Mouse (Mus musculus): ENCODE results near the gene Chmp6. TPM values are rescaled to one million over a fixed set of nuclear protein-coding genes. Genes with fewer than 3 reads are reported as not detected.

Gene Chmp6
- 10 to 100 TPM; 22.7 to 25.2 TPM for total RNA-seq (2021)
- long read RNA-seq, experiment 1, transcript Chmp6-201 (8 exons, 1,557 nt) = major isoform, 42 of 46 reads
- long read RNA-seq, experiment 1, partial matches to known transcripts = 1 of 46 reads
- long read RNA-seq, experiment 1, other reads (novel, unspliced or antisense) = 3 of 46 reads
- long read RNA-seq, experiment 2, transcript Chmp6-201 (8 exons, 1,557 nt) = major isoform, 46 of 52 reads
- long read RNA-seq, experiment 2, partial matches to known transcripts = 1 of 52 reads
- long read RNA-seq, experiment 2, other reads (novel, unspliced or antisense) = 5 of 52 reads

- DNase-seq = peak; percentile 90
- intact Hi-C loops (cut with DNase I; ENCODE audit: low total_unique reads) = no loop called here
Measured at GRCm38 (mm10) chr11:119913291-119913934, at the start of gene Chmp6. Chmp6 (plus strand) TSS chr11:119913441.

GRCm38 (mm10) chr11:119866837-119867236, 46.4 kb upstream of the Chmp6 start:
- DNase-seq = no peak
- intact Hi-C loops (cut with DNase I; ENCODE audit: low total_unique reads) = no loop called here

GRCm38 (mm10) chr11:119868138-119868537, 45.1 kb upstream of the Chmp6 start:
- intact Hi-C loops (cut with DNase I; ENCODE audit: low total_unique reads) = no loop called here
- no peak for DNase-seq

- intact Hi-C loops (cut with DNase I; ENCODE audit: low total_unique reads) = no loop called here
- no peak for DNase-seq
Measured at GRCm38 (mm10) chr11:119868556-119868955, 44.7 kb upstream of the Chmp6 start.

GRCm38 (mm10) chr11:119871141-119871540, 42.1 kb upstream of the Chmp6 start:
- DNase-seq = no peak
- intact Hi-C loops (cut with DNase I; ENCODE audit: low total_unique reads) = no loop called here

GRCm38 (mm10) chr11:119873643-119874042, 39.6 kb upstream of the Chmp6 start:
- intact Hi-C loops (cut with DNase I; ENCODE audit: low total_unique reads) = no loop called here
- no peak for DNase-seq

GRCm38 (mm10) chr11:119874841-119875240, 38.4 kb upstream of the Chmp6 start:
- DNase-seq = no peak
- intact Hi-C loops (cut with DNase I; ENCODE audit: low total_unique reads) = no loop called here

- intact Hi-C loops (cut with DNase I; ENCODE audit: low total_unique reads) = no loop called here
- no peak for DNase-seq
Measured at GRCm38 (mm10) chr11:119875685-119876084, 37.6 kb upstream of the Chmp6 start.

- no peak for DNase-seq
- intact Hi-C loops (cut with DNase I; ENCODE audit: low total_unique reads) = no loop called here
Measured at GRCm38 (mm10) chr11:119877124-119877523, 36.1 kb upstream of the Chmp6 start.

- intact Hi-C loops (cut with DNase I; ENCODE audit: low total_unique reads) = no loop called here
Measured at GRCm38 (mm10) chr11:119879573-119879972, 33.7 kb upstream of the Chmp6 start.

GRCm38 (mm10) chr11:119883646-119884045, 29.6 kb upstream of the Chmp6 start:
- no peak for DNase-seq
- intact Hi-C loops (cut with DNase I; ENCODE audit: low total_unique reads) = no loop called here

More at GRCm38 (mm10) chr11:119879573-119879972, 33.7 kb upstream of the Chmp6 start:
- DNase-seq = no peak

GRCm38 (mm10) chr11:119889966-119890365, 23.3 kb upstream of the Chmp6 start:
- intact Hi-C loops (cut with DNase I; ENCODE audit: low total_unique reads) = no loop called here
- no peak for DNase-seq

GRCm38 (mm10) chr11:119891601-119892215, 21.5 kb upstream of the Chmp6 start:
- intact Hi-C loops (cut with DNase I; ENCODE audit: low total_unique reads) = no loop called here
- DNase-seq = no peak

- no peak for DNase-seq
- intact Hi-C loops (cut with DNase I; ENCODE audit: low total_unique reads) = no loop called here
Measured at GRCm38 (mm10) chr11:119893667-119894236, 19.5 kb upstream of the Chmp6 start.

- DNase-seq = no peak
- intact Hi-C loops (cut with DNase I; ENCODE audit: low total_unique reads) = loop anchor here (5.0 kb wide), 1 partner anchor 967 kb away; no protein-coding TSS in a partner anchor
Measured at GRCm38 (mm10) chr11:119894634-119895033, 18.6 kb upstream of the Chmp6 start.

GRCm38 (mm10) chr11:119897041-119897440, 16.2 kb upstream of the Chmp6 start:
- intact Hi-C loops (cut with DNase I; ENCODE audit: low total_unique reads) = loop anchor here (5.0 kb wide), 1 partner anchor 970 kb away; no protein-coding TSS in a partner anchor
- no peak for DNase-seq

GRCm38 (mm10) chr11:119898976-119899375, 14.3 kb upstream of the Chmp6 start:
- intact Hi-C loops (cut with DNase I; ENCODE audit: low total_unique reads) = loop anchor here (5.0 kb wide), 1 partner anchor 972 kb away; no protein-coding TSS in a partner anchor
- DNase-seq = peak; percentile 20

- intact Hi-C loops (cut with DNase I; ENCODE audit: low total_unique reads) = no loop called here
Measured at GRCm38 (mm10) chr11:119901174-119901573, 12.1 kb upstream of the Chmp6 start.

GRCm38 (mm10) chr11:119902891-119903290, 10.3 kb upstream of the Chmp6 start:
- intact Hi-C loops (cut with DNase I; ENCODE audit: low total_unique reads) = no loop called here
- DNase-seq = no peak

More at GRCm38 (mm10) chr11:119901174-119901573, 12.1 kb upstream of the Chmp6 start:
- no peak for DNase-seq
